Mouse (Mus musculus) C2C12 (cell line): Measurements from ENCODE around the gene Rgma. TPM values are rescaled to one million over a fixed set of nuclear protein-coding genes. Genes with fewer than 3 reads are reported as not detected.

Source experiments
- H3K27me3 ChIP-seq: one replicate; pipeline ENCODE4 v1.6.1; 2011; ENCODE audit not compliant: control insufficient read depth, insufficient read depth, insufficient read length
- H3K36me3 ChIP-seq: one replicate; pipeline ENCODE4 v1.6.1; 2011; ENCODE audit not compliant: control insufficient read depth, insufficient read depth
- H3K4me3 ChIP-seq: one replicate; pipeline ENCODE4 v1.5.1; 2011; ENCODE audit warnings: mild to moderate bottlenecking, control low read depth; ENCODE audit not compliant: poor library complexity, insufficient read depth, severe bottlenecking
- H3K79me2 ChIP-seq: one replicate; pipeline ENCODE4 v1.6.1; 2011; ENCODE audit not compliant: control insufficient read depth, insufficient read depth
- H3K79me3 ChIP-seq: one replicate; pipeline ENCODE4 v1.6.1; 2011; ENCODE audit warnings: low read depth, control low read depth
- H3ac ChIP-seq: one replicate; pipeline ENCODE3; 2011; ENCODE audit warnings: low read depth; ENCODE audit not compliant: control insufficient read depth, insufficient read length
- CEBPB ChIP-seq: IDR thresholded peaks from one replicate; pipeline ENCODE4 v1.6.1; 2011; ENCODE audit warnings: low read depth, mild to moderate bottlenecking, control low read depth, moderate library complexity
- CTCF ChIP-seq: IDR thresholded peaks from one replicate; pipeline ENCODE4 v1.5.1; 2011; ENCODE audit not compliant: control insufficient read depth, insufficient read depth, insufficient read length
- FOSL1 ChIP-seq: IDR thresholded peaks from one replicate; pipeline ENCODE4 v1.8.0; 2011; ENCODE audit warnings: mild to moderate bottlenecking, low read length; ENCODE audit not compliant: poor library complexity, insufficient read depth, severe bottlenecking
- MAX ChIP-seq: IDR thresholded peaks from one replicate; pipeline ENCODE4 v1.6.1; 2011; ENCODE audit warnings: mild to moderate bottlenecking, control low read depth
- MYOD1 ChIP-seq: IDR thresholded peaks from one replicate; pipeline ENCODE4 v1.6.1; 2011; ENCODE audit warnings: low read depth; ENCODE audit not compliant: control insufficient read depth, insufficient read length
- MYOG ChIP-seq: IDR thresholded peaks from one replicate; pipeline ENCODE4 v1.6.1; 2011; ENCODE audit not compliant: control insufficient read depth, insufficient read length; ENCODE audit errors: extremely low read depth
- USF1 ChIP-seq: IDR thresholded peaks from one replicate; pipeline ENCODE4 v1.6.1; 2011; ENCODE audit warnings: low read depth, mild to moderate bottlenecking, control low read depth, moderate library complexity
- polyA plus RNA-seq: library from polyadenylated mRNA; unstranded; fragments of >200 nt; fragmentation: generic; extraction: Trizol; gene quantifications from one replicate; pipeline ENCODE4 v1.2.1, GENCODE M21; 2012; ENCODE audit warnings: missing spikeins

The Rgma gene
- polyA plus RNA-seq, 1 experiment, result 1.4 TPM

DNA sequence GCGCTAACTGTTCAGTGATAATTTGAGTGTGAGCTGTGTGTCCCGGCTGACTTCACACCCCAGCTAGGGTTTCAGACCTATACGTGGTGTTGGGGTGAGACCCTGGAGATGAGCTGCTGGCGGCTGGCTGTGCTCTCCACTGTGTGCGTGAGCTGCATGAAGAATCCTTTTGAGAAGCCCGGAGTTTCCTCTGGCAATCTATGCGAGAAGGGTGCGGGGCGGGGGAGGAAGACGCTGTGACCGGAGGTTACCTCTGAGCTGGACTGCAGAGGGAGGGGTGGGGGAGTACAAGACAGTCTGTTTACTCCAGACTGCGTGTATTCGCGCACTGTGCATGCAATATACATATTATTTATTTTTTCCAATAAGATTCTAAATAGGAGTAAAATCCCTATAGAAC lies 582 bp upstream of the Rgma start:
- Histone ChIP-seq H3K79me3 (no peaks in the 10 kb centered on the region), H3K4me3 (no peak overlapping the region), H3K36me3 (no peaks in the 10 kb centered on the region), H3ac (no peak overlapping the region), H3K27me3 (peaks cover 5% of the 10 kb centered on the region), H3K79me2 (no peaks in the 10 kb centered on the region)
- TF ChIP-seq MYOG, result no peak
- no peak for TF ChIP-seq CEBPB
- TF ChIP-seq USF1, result no peak
- no peak for TF ChIP-seq CTCF

DNA sequence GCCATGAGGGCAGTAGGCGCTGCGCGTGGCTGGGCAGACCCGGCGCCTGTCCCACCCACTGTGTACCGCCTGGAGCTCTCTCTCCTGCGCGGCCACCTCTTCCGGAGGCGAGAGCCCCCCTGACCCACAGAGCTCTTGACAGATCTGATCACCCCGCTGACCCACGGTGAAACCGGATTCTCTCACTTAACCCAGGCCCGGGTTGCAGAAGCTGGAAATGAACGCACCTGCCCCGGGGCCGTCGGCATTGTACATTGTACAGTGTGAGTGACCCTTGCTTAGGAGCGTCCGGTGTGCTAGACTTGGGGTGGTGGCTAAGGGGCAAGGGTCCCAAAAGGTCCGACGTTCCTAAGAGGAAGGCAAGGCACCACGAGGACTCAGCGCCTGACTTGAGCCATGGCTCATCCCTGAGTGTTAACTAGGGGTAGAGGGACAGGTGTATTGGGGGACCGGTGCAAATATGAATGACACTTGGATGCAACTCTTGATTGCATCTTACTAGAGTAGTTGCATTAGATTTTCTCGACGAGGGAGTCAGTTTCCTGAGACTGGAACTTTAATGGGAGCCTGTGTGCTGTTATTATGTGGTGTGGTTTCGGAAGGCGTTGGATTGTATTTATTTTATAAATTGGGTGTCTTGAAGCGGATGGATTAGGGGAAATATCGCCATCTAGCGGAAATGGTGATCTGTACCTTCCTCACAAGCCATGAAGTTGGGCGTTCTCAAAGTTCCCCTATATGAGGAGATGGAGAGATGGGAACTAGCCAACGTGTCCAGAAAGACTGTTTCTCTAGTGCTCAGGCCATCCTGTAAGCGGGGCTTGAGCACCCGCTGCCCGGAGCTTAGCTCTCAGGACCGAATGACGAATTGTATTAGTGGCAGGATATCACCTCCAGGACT lies 1.0 kb downstream of the Rgma start:
- Histone ChIP-seq H3K79me3 (no peaks in the 10 kb centered on the region), H3K36me3 (no peaks in the 10 kb centered on the region), H3K79me2 (no peaks in the 10 kb centered on the region), H3ac (no peak overlapping the region), H3K4me3 (peak overlapping the region; percentile 23), H3K27me3 (peaks cover 7% of the 10 kb centered on the region)
- TF ChIP-seq FOSL1, result no peak
- no peak for TF ChIP-seq MAX
- TF ChIP-seq MYOG, result no peak
- no peak for TF ChIP-seq CEBPB
- TF ChIP-seq USF1, result no peak
- TF ChIP-seq MYOD1, result no peak
- peak; percentile 39 for TF ChIP-seq CTCF

DNA sequence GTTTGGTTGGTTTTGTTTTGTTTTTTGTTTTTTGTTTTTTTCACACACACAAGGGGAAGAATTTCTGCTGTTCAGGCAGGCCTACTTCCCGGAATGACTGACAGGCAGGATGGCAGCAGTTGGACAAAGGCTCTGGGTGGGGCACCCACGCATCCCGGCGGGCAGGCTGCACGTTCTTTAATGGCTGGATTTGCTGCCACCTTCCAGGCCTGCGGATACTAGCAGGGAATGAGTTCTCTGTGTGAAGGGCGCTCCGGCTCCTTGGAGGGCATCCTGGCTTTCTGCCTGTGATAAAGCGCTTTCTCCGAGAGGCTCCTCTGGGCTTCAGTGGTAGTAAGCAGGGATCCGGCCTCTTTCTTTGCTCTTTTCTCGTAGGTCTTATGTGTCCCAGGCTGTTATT lies 2.0 kb downstream of the Rgma start:
- Histone ChIP-seq H3K4me3 (no peak overlapping the region), H3K79me3 (no peaks in the 10 kb centered on the region), H3K27me3 (peaks cover 7% of the 10 kb centered on the region), H3K79me2 (no peaks in the 10 kb centered on the region), H3K36me3 (no peaks in the 10 kb centered on the region), H3ac (no peak overlapping the region)
- TF ChIP-seq CTCF, result no peak

DNA sequence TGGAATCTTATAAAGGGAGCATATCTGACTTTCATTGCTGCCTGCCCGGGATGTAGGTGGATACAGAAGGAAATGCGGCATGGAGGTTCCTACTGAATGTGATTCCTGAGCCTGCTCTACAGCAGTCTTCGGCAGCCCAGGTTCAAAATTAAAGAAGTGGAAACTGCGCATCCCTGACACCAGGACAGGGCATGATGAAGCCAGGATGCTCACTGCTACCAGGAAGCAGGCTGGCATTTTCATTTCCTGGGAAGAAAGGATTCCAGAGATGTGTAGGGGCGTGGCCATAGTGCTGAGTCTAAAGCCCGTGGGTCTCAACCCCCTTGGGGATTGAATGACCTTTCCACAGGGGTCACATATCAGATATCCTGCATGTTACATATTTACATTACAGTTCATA lies 2.7 kb downstream of the Rgma start:
- Histone ChIP-seq H3K27me3 (peaks cover 11% of the 10 kb centered on the region), H3K79me2 (no peaks in the 10 kb centered on the region), H3K79me3 (no peaks in the 10 kb centered on the region), H3ac (no peak overlapping the region), H3K4me3 (no peak overlapping the region), H3K36me3 (no peaks in the 10 kb centered on the region)
- no peak for TF ChIP-seq MAX
- no peak for TF ChIP-seq MYOD1
- no peak for TF ChIP-seq USF1
- TF ChIP-seq MYOG, result no peak
- no peak for TF ChIP-seq CTCF

DNA sequence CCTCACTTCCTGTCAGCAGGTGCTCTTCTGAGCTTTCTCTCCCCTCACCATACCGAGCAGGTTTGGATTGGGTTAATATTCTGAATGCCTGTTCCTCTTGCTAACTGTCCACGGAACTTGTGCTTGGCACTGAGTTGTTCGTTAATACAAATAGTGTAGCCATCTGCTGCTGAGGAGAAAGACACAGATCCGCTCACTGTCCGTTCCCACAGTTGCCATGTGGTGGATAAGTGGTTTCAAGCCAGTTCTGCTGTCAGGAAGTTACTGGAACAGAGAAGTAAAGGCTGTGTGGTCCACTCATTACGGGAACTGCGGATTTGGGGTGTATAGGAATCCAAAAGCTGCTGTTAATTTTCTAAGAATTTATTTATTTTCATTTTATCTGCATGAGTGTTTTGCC lies 7.5 kb downstream of the Rgma start:
- Histone ChIP-seq H3K27me3 (peaks cover 7% of the 10 kb centered on the region), H3K36me3 (no peaks in the 10 kb centered on the region), H3ac (no peak overlapping the region), H3K4me3 (no peak overlapping the region), H3K79me3 (no peaks in the 10 kb centered on the region), H3K79me2 (no peaks in the 10 kb centered on the region)
- no peak for TF ChIP-seq CEBPB
- no peak for TF ChIP-seq FOSL1
- no peak for TF ChIP-seq CTCF
- no peak for TF ChIP-seq MAX
- TF ChIP-seq MYOD1, result no peak

DNA sequence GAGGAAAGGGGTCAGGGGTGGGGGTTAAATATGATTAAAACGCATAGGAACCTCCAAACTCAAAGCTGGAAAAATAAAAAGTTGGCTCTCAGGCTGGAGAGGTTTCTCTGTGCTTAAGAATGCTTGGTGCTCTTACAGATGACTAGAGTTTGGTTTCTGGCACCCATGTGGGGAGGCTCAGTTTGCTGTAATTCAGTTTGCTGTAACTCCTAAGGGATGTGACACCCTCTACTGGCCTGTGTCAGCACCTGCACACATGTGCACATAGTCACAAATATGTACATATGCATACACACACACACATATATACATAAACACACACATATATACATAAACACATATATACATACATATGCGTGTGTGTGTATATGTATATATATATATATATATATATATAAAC lies 13.6 kb downstream of the Rgma start:
- Histone ChIP-seq H3K36me3 (no peaks in the 10 kb centered on the region), H3ac (no peak overlapping the region), H3K27me3 (no peaks in the 10 kb centered on the region), H3K79me2 (no peaks in the 10 kb centered on the region), H3K79me3 (no peaks in the 10 kb centered on the region), H3K4me3 (no peak overlapping the region)
- TF ChIP-seq FOSL1 (no peak), MYOG (no peak), CEBPB (no peak), MYOD1 (no peak), CTCF (no peak), USF1 (no peak), MAX (no peak)
